Mouse (Mus musculus) regulatory T cell (primary cell): ENCODE results near the gene Ick.
"Not testable (repeated sequence)": the region's sequence is repeated elsewhere in the genome, so short reads cannot be mapped to it uniquely, and the experiment has no call there.

Experiments used
- in situ Hi-C: fragments of 300-600 bp; cut with MboI, MseI; formaldehyde crosslinking; loops from one replicate; pipeline ENCODE4 v1.15.1; 2025; ENCODE audit warnings: high pct_unique_total_duplicates

Gene Ick

DNA sequence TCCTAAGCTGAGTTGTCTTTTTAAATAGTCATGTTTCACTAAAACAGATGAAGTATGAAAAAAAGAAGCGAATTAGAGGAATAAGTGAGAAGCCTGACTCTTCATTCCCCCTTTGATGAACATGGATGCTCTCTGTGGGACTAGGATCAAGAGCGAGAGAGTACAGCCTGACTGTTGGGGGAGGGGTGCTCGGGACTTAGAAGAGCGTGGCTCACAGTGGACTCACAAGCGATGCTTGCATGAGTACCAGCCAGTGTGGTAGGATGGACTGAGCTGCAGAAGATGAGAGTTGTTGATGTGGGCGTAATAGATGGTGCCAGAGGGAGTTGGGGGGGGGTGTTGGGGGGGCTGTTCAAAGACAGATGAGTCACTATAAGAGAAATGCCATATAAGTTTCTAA lies 37.6 kb downstream of the Ick start:
- in situ Hi-C loops: no loop called here

DNA sequence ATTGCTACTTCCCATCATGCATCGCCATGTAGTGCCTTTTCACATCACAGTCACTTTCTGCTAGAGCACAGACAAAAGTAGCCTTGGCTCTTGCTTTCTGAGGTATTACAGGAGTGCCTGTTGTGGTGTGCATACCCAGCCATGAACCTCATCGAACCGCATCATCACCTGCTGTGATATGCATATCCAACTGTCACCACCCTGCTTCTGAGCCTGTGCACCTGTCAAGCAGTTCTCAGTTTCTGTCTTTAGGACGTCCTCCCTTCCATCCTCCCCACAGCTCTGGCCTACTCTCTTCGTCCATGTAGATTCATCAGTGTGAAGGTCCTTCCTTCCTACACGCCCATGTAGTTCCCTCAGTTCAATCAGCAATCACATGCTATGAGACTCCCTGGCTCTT lies 39.2 kb downstream of the Ick start:
- in situ Hi-C loops: no loop called here

- in situ Hi-C loops: not testable (repeated sequence)
Observed at GRCm38 (mm10) chr9:78149770-78150169, 40.8 kb downstream of the Ick start.

GRCm38 (mm10) chr9:78154211-78154977 lies 45.4 kb downstream of the Ick start:
- in situ Hi-C loops: no loop called here

DNA sequence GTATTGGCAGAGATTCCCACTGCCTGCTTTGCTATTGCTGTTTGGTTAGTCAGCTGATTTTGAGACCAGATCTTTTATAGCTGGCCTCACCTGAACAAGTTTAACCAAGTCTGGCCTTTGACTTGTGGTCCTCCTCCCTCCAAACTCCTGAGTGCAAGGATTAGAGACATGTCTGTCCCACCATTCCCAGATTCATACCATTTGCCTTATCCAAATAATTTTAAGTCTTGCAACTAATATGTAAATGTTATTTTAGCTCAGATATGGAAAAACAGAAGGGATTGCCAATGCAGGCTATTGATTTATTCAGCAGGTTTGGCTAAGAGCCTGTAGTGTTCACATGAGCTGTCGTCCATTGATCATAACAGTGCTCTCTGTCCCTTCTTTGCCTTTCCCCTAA lies 48.2 kb downstream of the Ick start:
- in situ Hi-C loops: no loop called here

DNA sequence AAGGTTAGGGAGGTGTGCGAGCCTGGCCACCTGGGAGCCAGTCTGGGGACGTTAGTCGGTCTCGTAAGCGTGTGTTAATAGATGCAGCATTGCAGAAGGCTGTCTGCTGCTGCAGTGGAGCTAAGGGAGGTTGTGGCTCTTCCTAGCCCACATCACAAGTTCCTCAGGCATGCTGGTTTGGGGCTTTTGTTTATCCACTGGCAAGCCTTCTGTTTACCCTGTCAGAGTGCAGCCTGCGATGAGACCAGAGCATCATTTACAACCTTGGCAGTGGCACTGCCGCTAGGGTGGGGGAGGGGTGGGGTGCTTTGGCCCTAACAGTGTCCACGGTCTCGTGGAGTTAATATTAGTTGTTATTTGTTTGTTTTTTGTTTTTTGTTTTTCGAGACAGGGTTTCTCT lies 54.3 kb downstream of the Ick start:
- in situ Hi-C loops: no loop called here

DNA sequence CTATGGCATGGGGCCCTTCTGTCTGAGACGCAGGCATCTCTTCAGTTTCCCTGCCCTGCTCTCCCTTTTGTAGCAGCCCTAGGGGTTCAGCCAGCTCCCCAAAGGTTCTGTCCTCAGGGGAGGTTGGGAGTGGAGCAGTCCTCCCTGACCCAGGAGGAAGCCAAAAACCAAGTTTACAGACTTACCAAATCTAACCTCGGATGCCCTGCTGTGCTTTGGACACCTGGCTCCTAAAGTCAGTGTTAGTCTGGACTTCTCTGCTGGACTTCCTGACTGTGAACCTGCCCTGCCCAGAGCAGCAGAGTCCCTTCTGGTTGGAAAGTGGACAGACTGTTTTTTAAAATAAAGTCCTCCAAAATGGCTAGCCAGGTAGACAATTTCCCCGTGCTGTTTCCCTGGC lies 55.7 kb downstream of the Ick start:
- in situ Hi-C loops: no loop called here

GRCm38 (mm10) chr9:78165454-78165853 lies 56.5 kb downstream of the Ick start:
- in situ Hi-C loops: no loop called here

- in situ Hi-C loops: no loop called here
Observed at GRCm38 (mm10) chr9:78166694-78167452, 57.9 kb downstream of the Ick start.

GRCm38 (mm10) chr9:78167453-78167969 lies 58.5 kb downstream of the Ick start:
- in situ Hi-C loops: no loop called here

DNA sequence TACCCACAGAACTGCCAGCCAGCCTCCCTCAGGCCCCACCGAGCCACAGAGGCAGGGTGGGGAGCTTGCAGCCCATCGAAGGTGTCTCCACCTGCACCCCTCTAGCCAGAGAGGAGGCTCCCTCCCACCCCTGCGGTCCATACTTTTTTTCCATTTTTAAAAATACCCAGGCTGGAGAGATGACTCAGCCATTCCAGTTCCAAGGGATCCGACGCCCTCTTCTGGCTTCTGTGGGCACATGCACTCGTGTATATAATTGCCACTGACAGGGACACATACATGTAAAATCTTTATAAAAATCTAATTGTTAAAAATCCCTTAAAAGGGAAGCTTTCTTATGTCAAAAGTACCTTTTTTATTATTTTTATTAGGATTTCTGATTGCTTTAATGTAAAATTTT lies 59.9 kb downstream of the Ick start:
- in situ Hi-C loops: no loop called here

GRCm38 (mm10) chr9:78174016-78174415 lies 65.0 kb downstream of the Ick start:
- in situ Hi-C loops: no loop called here

GRCm38 (mm10) chr9:78174925-78175276 lies 65.9 kb downstream of the Ick start:
- in situ Hi-C loops: loop anchor here (5.0 kb wide), 1 partner anchor 68 kb away; the partner anchor contains the start of genes Fbxo9 and Ick

- in situ Hi-C loops: loop anchor here (5.0 kb wide), 1 partner anchor 68 kb away; the partner anchor contains the start of genes Fbxo9 and Ick
Observed at GRCm38 (mm10) chr9:78175277-78176200, 66.5 kb downstream of the Ick start.

DNA sequence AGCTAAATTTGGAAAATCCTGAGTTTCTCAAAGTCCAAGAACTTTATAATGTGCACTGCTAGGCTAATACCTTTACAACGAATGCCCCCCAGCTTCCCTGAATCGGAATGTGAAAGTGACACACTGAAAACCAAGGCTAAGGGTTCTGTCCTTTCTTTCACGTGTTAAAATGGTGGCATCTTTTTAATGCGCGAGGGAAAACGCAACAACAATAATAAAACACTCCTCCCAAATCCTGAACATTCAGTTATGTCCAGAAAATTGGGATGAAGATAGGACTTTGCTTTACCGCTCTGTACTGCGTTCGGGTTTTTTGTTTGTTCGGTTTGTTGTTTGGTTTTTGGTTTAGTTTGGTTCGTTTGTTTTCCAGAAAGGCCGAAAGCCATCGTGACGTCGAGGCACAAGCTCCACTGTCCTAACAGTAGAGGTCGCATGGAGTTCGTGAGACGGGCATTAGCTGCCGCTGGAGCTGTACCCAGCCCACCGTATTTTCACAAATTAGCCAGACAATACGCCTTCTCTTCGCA lies 67.3 kb downstream of the Ick start:
- in situ Hi-C loops: loop anchor here (5.0 kb wide), 1 partner anchor 69 kb away; the partner anchor contains the start of genes Fbxo9 and Ick

DNA sequence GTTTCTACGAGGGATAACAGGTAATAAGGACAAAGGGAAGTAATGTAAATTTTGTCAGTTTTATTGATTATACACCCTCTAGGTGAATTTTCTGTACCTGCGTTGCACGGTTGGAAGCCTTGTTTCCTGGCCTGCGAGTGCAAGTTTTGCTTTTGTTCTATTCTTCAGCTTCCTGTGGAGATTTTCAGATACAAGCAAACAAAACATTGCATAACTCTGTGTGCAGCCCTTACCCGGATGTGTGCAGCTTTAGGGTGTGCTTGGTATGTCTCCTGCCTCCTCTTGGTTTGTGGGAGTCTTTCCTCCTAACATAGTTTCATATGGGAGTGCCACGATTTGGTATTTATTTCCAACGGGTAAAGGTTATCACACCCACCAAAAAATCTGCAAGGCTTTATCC lies 67.8 kb downstream of the Ick start:
- in situ Hi-C loops: loop anchor here (5.0 kb wide), 1 partner anchor 70 kb away; the partner anchor contains the start of genes Fbxo9 and Ick

- in situ Hi-C loops: loop anchor here (5.0 kb wide), 1 partner anchor 71 kb away; the partner anchor contains the start of genes Fbxo9 and Ick
Observed at GRCm38 (mm10) chr9:78178197-78178596, 69.2 kb downstream of the Ick start.

DNA sequence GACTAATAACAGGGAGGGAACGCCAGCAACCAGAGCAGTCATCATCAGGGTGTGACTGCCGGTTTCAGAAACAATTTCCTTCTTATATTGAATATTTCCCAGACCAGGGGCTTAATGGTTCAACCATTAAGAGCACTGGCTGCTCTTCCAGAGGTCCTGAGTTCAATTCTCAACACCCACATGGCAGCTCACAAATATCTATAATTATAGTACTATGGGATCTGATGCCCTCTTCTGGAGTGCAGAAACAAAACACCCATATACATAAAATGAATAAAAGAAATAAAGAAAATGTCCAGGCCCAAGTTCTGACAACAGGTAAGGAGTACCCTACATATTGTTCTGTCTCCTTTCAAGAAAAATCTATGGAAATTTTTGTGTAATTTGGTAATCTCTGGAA lies 70.1 kb downstream of the Ick start:
- in situ Hi-C loops: loop anchor here (5.0 kb wide), 1 partner anchor 72 kb away; the partner anchor contains the start of genes Fbxo9 and Ick

- in situ Hi-C loops: loop anchor here (10.0 kb wide), 1 partner anchor 1622 kb away; no protein-coding TSS in a partner anchor
Observed at GRCm38 (mm10) chr9:78182474-78182873, 73.5 kb downstream of the Ick start, which contains the start of gene Gsta4. TSS of gene Gsta4 (plus strand) at chr9:78182774.

DNA sequence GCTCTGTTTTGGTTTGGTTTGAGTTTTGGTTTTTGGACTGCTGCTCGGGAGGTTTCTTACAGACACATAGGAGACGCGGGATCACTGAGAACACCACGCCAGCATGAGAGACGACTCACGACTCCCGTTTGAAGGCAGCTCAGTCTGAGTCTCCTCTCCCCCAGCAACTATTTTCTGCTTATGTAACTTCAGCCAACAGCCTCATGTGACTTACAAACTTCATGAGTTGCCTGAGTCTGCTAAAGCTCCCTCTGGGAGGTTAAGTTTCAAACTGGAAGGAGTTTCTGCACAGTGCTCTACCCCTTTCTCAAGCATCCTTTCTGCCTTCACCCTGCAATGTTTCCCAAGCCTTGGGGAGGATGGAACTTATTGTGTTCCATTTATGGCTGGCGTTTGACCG lies 76.7 kb downstream of the Ick start:
- in situ Hi-C loops: loop anchor here (10.0 kb wide), 1 partner anchor 1619 kb away; no protein-coding TSS in a partner anchor

DNA sequence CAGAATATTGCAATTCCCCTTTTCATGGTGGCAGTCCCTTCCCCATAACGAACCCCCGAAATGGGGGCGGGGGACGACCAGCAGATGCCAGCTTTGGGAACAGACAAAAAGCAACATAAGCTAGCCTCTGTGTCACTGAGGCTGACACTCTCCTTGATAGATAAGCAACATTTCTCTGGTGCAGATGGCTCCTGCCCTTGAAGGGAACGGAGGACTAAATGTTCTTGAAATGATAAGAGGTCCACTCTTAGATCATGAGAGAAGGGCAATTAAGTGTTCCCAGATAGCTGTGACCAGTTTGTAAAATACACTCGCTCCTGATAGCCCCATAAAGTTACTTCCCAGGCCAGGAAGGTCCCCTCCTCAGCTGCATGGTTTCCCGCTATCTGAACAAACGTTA lies 79.9 kb downstream of the Ick start:
- in situ Hi-C loops: loop anchor here (10.0 kb wide), 1 partner anchor 1616 kb away; no protein-coding TSS in a partner anchor
